Mouse (Mus musculus): ENCODE measurements around the gene Akr1b7. TPM values are rescaled to one million over a fixed set of nuclear protein-coding genes. Genes with fewer than 3 reads are reported as not detected.
"Not testable (repeated sequence)": the region's sequence is repeated elsewhere in the genome, so short reads cannot be mapped to it uniquely, and the experiment has no call there.

Gene Akr1b7
- polyA plus RNA-seq, 1 experiment from 2014 or later: 0.12 TPM

- Histone ChIP-seq H3K36me3 (peaks cover 1% of the 10 kb centered on the region), H3K9me3 (no peaks in the 10 kb centered on the region), H3K27ac (replicated peaks) (no peak overlapping the region), H3K4me1 (replicated peaks) (no peaks in the 10 kb centered on the region), H3K4me3 (no peak overlapping the region), H3K4me2 (no peak overlapping the region), H3K27me3 (no peaks in the 10 kb centered on the region), H3K9ac (no peak overlapping the region)
- 85% methylated on average over 5 of the region's 5 CpGs for WGBS
- no peak for ATAC-seq (ENCODE audit: low FRiP score, low read depth)
These were observed 16.2 kb upstream of the Akr1b7 start for GRCm38 (mm10) chr6:34395897-34396296.

- H3K27me3 ChIP-seq: no peaks in the 10 kb centered on the region
- H3K4me2 ChIP-seq: no peak overlapping the region
- no peak overlapping the region for H3K9ac ChIP-seq
- H3K36me3 ChIP-seq: no peaks in the 10 kb centered on the region
- no peaks in the 10 kb centered on the region for H3K4me1 ChIP-seq (replicated peaks)
- no peaks in the 10 kb centered on the region for H3K9me3 ChIP-seq
- no peak overlapping the region for H3K27ac ChIP-seq (replicated peaks)
- no peak for ATAC-seq (ENCODE audit: low FRiP score, low read depth)
- 90% methylated on average over 6 of the region's 6 CpGs for WGBS
- no peak overlapping the region for H3K4me3 ChIP-seq
These were observed 13.7 kb upstream of the Akr1b7 start for GRCm38 (mm10) chr6:34398431-34398830.

- Histone ChIP-seq H3K4me3 (no peak overlapping the region), H3K9ac (no peak overlapping the region), H3K27ac (replicated peaks) (no peak overlapping the region), H3K9me3 (no peaks in the 10 kb centered on the region), H3K4me1 (replicated peaks) (no peaks in the 10 kb centered on the region), H3K27me3 (no peaks in the 10 kb centered on the region), H3K4me2 (no peak overlapping the region), H3K36me3 (no peaks in the 10 kb centered on the region)
- ATAC-seq (ENCODE audit: low FRiP score, low read depth): no peak
- WGBS: 82% methylated on average over 13 of the region's 13 CpGs
These were observed 12.4 kb upstream of the Akr1b7 start for GRCm38 (mm10) chr6:34399606-34400220.

GRCm38 (mm10) chr6:34400696-34401095 is 11.4 kb upstream of the Akr1b7 start:
- Histone ChIP-seq H3K9ac (no peak overlapping the region), H3K4me3 (no peak overlapping the region), H3K4me1 (replicated peaks) (no peaks in the 10 kb centered on the region), H3K27ac (replicated peaks) (no peak overlapping the region), H3K4me2 (no peak overlapping the region), H3K36me3 (no peaks in the 10 kb centered on the region), H3K9me3 (no peaks in the 10 kb centered on the region), H3K27me3 (no peaks in the 10 kb centered on the region)
- 91% methylated on average over 2 of the region's 2 CpGs for WGBS
- no peak for ATAC-seq (ENCODE audit: low FRiP score, low read depth)

- 96% methylated on average over 4 of the region's 4 CpGs for WGBS
- H3K27me3 ChIP-seq: no peaks in the 10 kb centered on the region
- no peak for ATAC-seq (ENCODE audit: low FRiP score, low read depth)
- no peak overlapping the region for H3K27ac ChIP-seq (replicated peaks)
- H3K36me3 ChIP-seq: no peaks in the 10 kb centered on the region
- no peak overlapping the region for H3K4me3 ChIP-seq
- no peaks in the 10 kb centered on the region for H3K4me1 ChIP-seq (replicated peaks)
- no peak overlapping the region for H3K9ac ChIP-seq
- no peak overlapping the region for H3K4me2 ChIP-seq
- H3K9me3 ChIP-seq: no peaks in the 10 kb centered on the region
These were observed 5.4 kb upstream of the Akr1b7 start for GRCm38 (mm10) chr6:34406746-34407145.

- Histone ChIP-seq H3K4me3 (no peak overlapping the region), H3K36me3 (no peaks in the 10 kb centered on the region), H3K9me3 (no peaks in the 10 kb centered on the region), H3K4me1 (replicated peaks) (no peaks in the 10 kb centered on the region), H3K4me2 (no peak overlapping the region), H3K27ac (replicated peaks) (no peak overlapping the region), H3K9ac (no peak overlapping the region), H3K27me3 (no peaks in the 10 kb centered on the region)
- no peak for ATAC-seq (ENCODE audit: low FRiP score, low read depth)
- WGBS: 77% methylated on average over 10 of the region's 10 CpGs
These were observed 4.7 kb upstream of the Akr1b7 start for GRCm38 (mm10) chr6:34407403-34407802.

- Histone ChIP-seq H3K4me3 (no peak overlapping the region), H3K36me3 (no peaks in the 10 kb centered on the region), H3K27ac (replicated peaks) (no peak overlapping the region), H3K9me3 (no peaks in the 10 kb centered on the region), H3K9ac (no peak overlapping the region), H3K4me1 (replicated peaks) (no peaks in the 10 kb centered on the region), H3K27me3 (no peaks in the 10 kb centered on the region), H3K4me2 (no peak overlapping the region)
- WGBS: 83% methylated on average over 1 of the region's 1 CpGs
- no peak for ATAC-seq (ENCODE audit: low FRiP score, low read depth)
These were observed 554 bp downstream of the Akr1b7 start for GRCm38 (mm10) chr6:34412688-34413087.

GRCm38 (mm10) chr6:34413386-34413785 is 1.3 kb downstream of the Akr1b7 start:
- not testable (repeated sequence) for H3K36me3 ChIP-seq; H3K4me2 ChIP-seq; H3K27ac ChIP-seq (replicated peaks); H3K27me3 ChIP-seq; ATAC-seq (ENCODE audit: low FRiP score, low read depth); H3K9me3 ChIP-seq; H3K4me3 ChIP-seq; H3K9ac ChIP-seq; H3K4me1 ChIP-seq (replicated peaks)
- WGBS: 55% methylated on average over 1 of the region's 1 CpGs

- H3K36me3 ChIP-seq: no peaks in the 10 kb centered on the region
- WGBS: 100% methylated on average over 2 of the region's 2 CpGs
- H3K4me1 ChIP-seq (replicated peaks): no peaks in the 10 kb centered on the region
- H3K4me2 ChIP-seq: no peak overlapping the region
- H3K9ac ChIP-seq: no peak overlapping the region
- H3K4me3 ChIP-seq: no peak overlapping the region
- H3K9me3 ChIP-seq: no peaks in the 10 kb centered on the region
- ATAC-seq (ENCODE audit: low FRiP score, low read depth): no peak
- no peaks in the 10 kb centered on the region for H3K27me3 ChIP-seq
- H3K27ac ChIP-seq (replicated peaks): no peak overlapping the region
These were observed 4.4 kb downstream of the Akr1b7 start for GRCm38 (mm10) chr6:34416521-34416920.

- H3K27me3 ChIP-seq: no peaks in the 10 kb centered on the region
- H3K4me2 ChIP-seq: no peak overlapping the region
- no peaks in the 10 kb centered on the region for H3K9me3 ChIP-seq
- no peak overlapping the region for H3K9ac ChIP-seq
- no peak overlapping the region for H3K27ac ChIP-seq (replicated peaks)
- H3K36me3 ChIP-seq: no peaks in the 10 kb centered on the region
- H3K4me3 ChIP-seq: no peak overlapping the region
- no peak for ATAC-seq (ENCODE audit: low FRiP score, low read depth)
- H3K4me1 ChIP-seq (replicated peaks): no peaks in the 10 kb centered on the region
These were observed 6.9 kb downstream of the Akr1b7 start for GRCm38 (mm10) chr6:34419071-34419470.

GRCm38 (mm10) chr6:34439006-34439405 is 26.9 kb downstream of the Akr1b7 start:
- H3K27ac ChIP-seq (replicated peaks): no peak overlapping the region
- no peaks in the 10 kb centered on the region for H3K9me3 ChIP-seq
- H3K36me3 ChIP-seq: no peaks in the 10 kb centered on the region
- no peak overlapping the region for H3K4me2 ChIP-seq
- no peak overlapping the region for H3K4me3 ChIP-seq
- H3K4me1 ChIP-seq (replicated peaks): no peaks in the 10 kb centered on the region
- 66% methylated on average over 2 of the region's 2 CpGs for WGBS
- no peak overlapping the region for H3K9ac ChIP-seq
- ATAC-seq (ENCODE audit: low FRiP score, low read depth): no peak
- no peaks in the 10 kb centered on the region for H3K27me3 ChIP-seq

GRCm38 (mm10) chr6:34441556-34442257 is 29.6 kb downstream of the Akr1b7 start:
- Histone ChIP-seq H3K4me1 (replicated peaks) (no peaks in the 10 kb centered on the region), H3K9me3 (no peaks in the 10 kb centered on the region), H3K27ac (replicated peaks) (no peak overlapping the region), H3K4me3 (no peak overlapping the region), H3K4me2 (no peak overlapping the region), H3K36me3 (no peaks in the 10 kb centered on the region), H3K9ac (no peak overlapping the region), H3K27me3 (no peaks in the 10 kb centered on the region)
- ATAC-seq (ENCODE audit: low FRiP score, low read depth): no peak
- 74% methylated on average over 9 of the region's 9 CpGs for WGBS

GRCm38 (mm10) chr6:34443791-34444190 is 31.7 kb downstream of the Akr1b7 start:
- Histone ChIP-seq H3K4me3 (no peak overlapping the region), H3K4me2 (no peak overlapping the region), H3K9ac (no peak overlapping the region), H3K4me1 (replicated peaks) (no peaks in the 10 kb centered on the region), H3K9me3 (no peaks in the 10 kb centered on the region), H3K27me3 (no peaks in the 10 kb centered on the region), H3K36me3 (no peaks in the 10 kb centered on the region), H3K27ac (replicated peaks) (no peak overlapping the region)
- 76% methylated on average over 2 of the region's 2 CpGs for WGBS
- no peak for ATAC-seq (ENCODE audit: low FRiP score, low read depth)
